Mouse (Mus musculus) CD4-positive helper T cell, adult 2 months (primary cell): ENCODE measurements around the gene Ppox.
A peak's percentile ranks its signal among the peaks of the same experiment; 100 is the strongest.

Experiments used
- DNase-seq: peaks from one replicate; pipeline ENCODE4 v3.0.0-alpha.2; 2012; ENCODE audit warnings: low read depth, missing footprints, low spot score

Gene Ppox

GRCm38 (mm10) chr1:171265971-171266744 lies 14.8 kb downstream of the Ppox start:
- no peak for DNase-seq

- DNase-seq = no peak
These were observed 17.1 kb downstream of the Ppox start for GRCm38 (mm10) chr1:171263666-171264461.

- no peak for DNase-seq
These were observed 17.8 kb downstream of the Ppox start for GRCm38 (mm10) chr1:171263185-171263611.

GRCm38 (mm10) chr1:171262594-171263130 lies 18.3 kb downstream of the Ppox start:
- peak; percentile 55 for DNase-seq

GRCm38 (mm10) chr1:171260316-171260715 lies 20.7 kb downstream of the Ppox start:
- DNase-seq = no peak

- DNase-seq = no peak
These were observed 22.1 kb downstream of the Ppox start for GRCm38 (mm10) chr1:171258921-171259320.

GRCm38 (mm10) chr1:171257781-171258180 lies 23.2 kb downstream of the Ppox start:
- no peak for DNase-seq

- DNase-seq = peak; percentile 64
These were observed 23.9 kb downstream of the Ppox start for GRCm38 (mm10) chr1:171256937-171257548.

GRCm38 (mm10) chr1:171256095-171256818 lies 24.7 kb downstream of the Ppox start:
- no peak for DNase-seq

- no peak for DNase-seq
These were observed 28.6 kb downstream of the Ppox start for GRCm38 (mm10) chr1:171252415-171252814.

- DNase-seq = no peak
These were observed 29.2 kb downstream of the Ppox start for GRCm38 (mm10) chr1:171251594-171252324.

GRCm38 (mm10) chr1:171250680-171251593 lies 30.0 kb downstream of the Ppox start, which contains the start of gene Ndufs2:
Gene Ndufs2, minus strand, starts transcription at chr1:171251388.
- DNase-seq = no peak

GRCm38 (mm10) chr1:171249913-171250600 lies 30.9 kb downstream of the Ppox start, which contains the start of gene Adamts4:
Gene Adamts4, plus strand, starts transcription at chr1:171250421.
- DNase-seq = no peak

- DNase-seq = no peak
These were observed 32.4 kb downstream of the Ppox start for GRCm38 (mm10) chr1:171248386-171249226.

GRCm38 (mm10) chr1:171247916-171248315 lies 33.1 kb downstream of the Ppox start:
- DNase-seq = no peak

- DNase-seq = no peak
These were observed 33.5 kb downstream of the Ppox start for GRCm38 (mm10) chr1:171247453-171247841.

- DNase-seq = peak; percentile 98
These were observed 34.1 kb downstream of the Ppox start for GRCm38 (mm10) chr1:171246709-171247452.
